Mouse (Mus musculus) embryonic facial prominence, embryonic 11.5 days (tissue): ENCODE data around the gene Capza1. TPM values are rescaled to one million over a fixed set of nuclear protein-coding genes. Genes with fewer than 3 reads are reported as not detected.

ENCODE experiments used
- polyA plus RNA-seq: library from polyadenylated mRNA; unstranded; fragments of >200 nt; fragmentation: Nextera tagmentation; extraction: Ambion mirVana; gene quantifications from 2 replicates; pipeline ENCODE4 v1.2.1, GENCODE M21; 2014

Gene Capza1
- polyA plus RNA-seq, 1 experiment from 2014 or later: 250 TPM

Other genes starting within 250 kb of the Capza1 start
- 45.9 and 46.6 TPM in 2 replicates for gene Slc16a1, start 225.8 kb downstream of the Capza1 start, polyA plus RNA-seq
- gene Ppm1j, start 83.4 kb downstream of the Capza1 start, polyA plus RNA-seq: 1.2 and 2.1 TPM in 2 replicates
- 0.13 TPM in 1 of 2 replicates, not detected in the other for gene Fam19a3, start 82.7 kb downstream of the Capza1 start, polyA plus RNA-seq
- 127 and 129 TPM in 2 replicates for gene Rhoc, start 76.1 kb downstream of the Capza1 start, polyA plus RNA-seq
- 36.4 and 47.8 TPM in 2 replicates for gene Mov10, start 45.9 kb downstream of the Capza1 start, polyA plus RNA-seq
- gene St7l, start 500 bp downstream of the Capza1 start, polyA plus RNA-seq: 35.5 and 39.7 TPM in 2 replicates
- 0.87 and 1.5 TPM in 2 replicates for gene Wnt2b, start 97.4 kb upstream of the Capza1 start, polyA plus RNA-seq
- 44.3 and 44.7 TPM in 2 replicates for gene Cttnbp2nl, start 188.6 kb upstream of the Capza1 start, polyA plus RNA-seq
- gene 4930564D02Rik, start 202.3 kb upstream of the Capza1 start, polyA plus RNA-seq: not detected in 2 replicates